Mouse (Mus musculus): ENCODE results near the gene Pdcd4. TPM values are rescaled to one million over a fixed set of nuclear protein-coding genes. Genes with fewer than 3 reads are reported as not detected.

Gene Pdcd4
- polyA plus RNA-seq (2015; fragmentation: Nextera tagmentation; extraction: Ambion mirVana), result 83.1 and 89.6 TPM in 2 replicates

DNA sequence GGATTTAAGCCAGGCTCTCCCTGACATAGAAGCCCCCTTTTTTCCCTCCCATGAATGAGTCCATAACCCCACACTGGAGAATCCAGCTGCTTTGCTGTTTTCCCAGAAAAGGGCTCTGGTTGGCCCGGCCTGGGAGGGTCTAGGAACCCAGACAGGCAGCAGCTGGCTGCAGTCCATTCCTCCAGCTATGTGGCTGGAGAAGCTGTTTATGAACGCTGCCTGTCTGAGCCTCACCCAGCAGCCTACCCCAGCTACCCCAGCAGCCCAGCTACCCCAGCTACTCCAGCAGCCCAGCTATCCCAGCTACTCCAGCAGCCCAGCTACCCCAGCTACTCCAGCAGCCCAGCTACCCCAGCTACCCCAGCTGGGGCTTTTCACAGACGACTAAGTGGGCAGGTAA, at the start of gene Pdcd4:
Pdcd4 (plus strand) TSS at position 171 of the 400 bp plus-strand sequence.

DNA sequence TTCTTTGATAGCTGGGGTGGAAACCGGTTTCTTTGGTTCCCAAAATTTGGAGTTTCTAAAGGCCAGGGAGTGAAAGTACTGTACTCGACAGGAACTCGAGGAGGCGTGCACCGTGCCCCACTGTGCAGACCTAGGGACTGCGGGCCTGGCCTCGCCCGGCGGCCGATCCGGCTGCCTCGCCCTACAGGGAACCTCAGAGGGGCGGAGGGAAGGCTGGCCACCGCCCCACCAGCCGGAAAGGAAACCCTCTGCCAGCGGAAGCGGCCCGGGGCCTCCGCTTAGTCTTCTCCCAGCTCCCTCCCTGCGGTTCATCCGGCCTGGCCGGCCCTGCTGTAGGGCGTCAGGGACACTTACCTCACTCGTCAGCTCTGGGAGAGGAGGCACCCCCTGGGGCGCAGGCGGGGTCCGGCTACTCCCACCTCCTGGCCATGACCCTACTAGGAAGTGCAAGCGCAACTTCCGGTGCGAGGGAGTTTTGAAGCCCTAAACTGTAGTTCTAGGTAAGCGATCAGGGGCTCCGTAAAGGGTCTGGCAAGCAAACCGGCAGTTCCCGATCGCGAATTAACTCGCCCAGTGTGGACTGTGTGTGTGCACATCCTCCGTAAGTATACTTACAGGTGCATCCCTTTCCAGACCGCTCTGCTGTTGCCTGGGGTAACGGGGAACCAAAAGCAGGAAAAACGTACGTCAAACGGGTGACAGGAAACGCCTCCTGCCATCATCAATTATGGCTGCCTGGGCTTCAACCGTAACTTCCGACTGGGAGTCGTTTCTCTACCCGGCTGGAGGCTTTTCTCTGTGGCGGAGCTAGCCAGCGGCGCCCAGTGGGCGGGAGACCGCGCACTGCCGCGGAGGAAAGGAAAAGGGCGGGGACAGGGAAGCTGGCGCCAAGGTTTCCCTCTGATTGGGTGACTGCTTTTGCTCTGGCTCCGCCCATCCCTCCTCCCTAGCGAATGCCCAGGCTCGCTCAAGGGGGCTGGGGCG, 52.1 kb downstream of the Pdcd4 start, which contains the start of the genes Shoc2 and Bbip1:
Shoc2 (plus strand) TSS at position 505 of the 984 bp plus-strand sequence.
Bbip1 (minus strand) TSS at position 826 of the 984 bp plus-strand sequence.

Other genes starting within 250 kb of the Pdcd4 start
- gene Rbm20, start 214.9 kb upstream of the Pdcd4 start, polyA plus RNA-seq (2015; fragmentation: Nextera tagmentation; extraction: Ambion mirVana), result 0.10 and 0.18 TPM in 2 replicates
- 21.3 and 23.2 TPM in 2 replicates for gene Shoc2, start 52.1 kb downstream of the Pdcd4 start, polyA plus RNA-seq (2015; fragmentation: Nextera tagmentation; extraction: Ambion mirVana)
- 60.2 and 63.5 TPM in 2 replicates for gene Bbip1, start 52.4 kb downstream of the Pdcd4 start, polyA plus RNA-seq (2015; fragmentation: Nextera tagmentation; extraction: Ambion mirVana)
- gene Adra2a, start 151.9 kb downstream of the Pdcd4 start, polyA plus RNA-seq (2015; fragmentation: Nextera tagmentation; extraction: Ambion mirVana), result 0.06 and 0.08 TPM in 2 replicates